Mouse (Mus musculus) midbrain, embryonic 16.5 days (tissue): ENCODE measurements at regions not wholly inside any gene's neighbourhood (a gene's known extent, or its start where the extent isn't known, plus 50 kb on each side); places are given as distances from the start of the nearest gene placed in this dataset.

ENCODE experiments used
- ATAC-seq: fragments of 200-750 bp; cut with Nextera tagmentation; 2 replicates; pipeline ENCODE4 v1.8.0; 2017; ENCODE audit warnings: moderate TSS enrichment
- H3K27ac ChIP-seq: fragments of 300-500 bp; sonication (generic); 2 replicates; pipeline ENCODE4 v1.5.1; 2014; ENCODE audit warnings: mild to moderate bottlenecking, low read length, mixed read lengths
- H3K27me3 ChIP-seq: fragments of 300-500 bp; sonication (generic); 2 replicates; pipeline ENCODE4 v1.6.1; 2014; ENCODE audit warnings: low read depth, low read length, mixed read lengths; ENCODE audit not compliant: control insufficient read depth, insufficient read depth
- H3K36me3 ChIP-seq: fragments of 300-500 bp; sonication (generic); 2 replicates; pipeline ENCODE4 v1.6.1; 2014; ENCODE audit warnings: mild to moderate bottlenecking, low read length, moderate library complexity, mixed read lengths; ENCODE audit not compliant: control insufficient read depth, insufficient read depth
- H3K4me1 ChIP-seq: fragments of 300-500 bp; sonication (generic); 2 replicates; pipeline ENCODE4 v1.6.1; 2014; ENCODE audit warnings: mild to moderate bottlenecking, low read length, mixed read lengths; ENCODE audit not compliant: control insufficient read depth, insufficient read depth
- H3K4me2 ChIP-seq: fragments of 300-500 bp; sonication (generic); 2 replicates; pipeline ENCODE4 v1.6.1; 2014; ENCODE audit warnings: mild to moderate bottlenecking, low read length, mixed read lengths
- H3K4me3 ChIP-seq: fragments of 300-500 bp; sonication (generic); 2 replicates; pipeline ENCODE4 v1.5.1; 2014; ENCODE audit warnings: low read depth, mild to moderate bottlenecking, low read length, moderate library complexity, mixed read lengths
- H3K9ac ChIP-seq: fragments of 300-500 bp; sonication (generic); 2 replicates; pipeline ENCODE4 v1.6.1; 2014; ENCODE audit warnings: low read depth, low read length, mixed read lengths
- H3K9me3 ChIP-seq: fragments of 300-500 bp; sonication (generic); replicated peaks from 2 replicates; pipeline ENCODE4 v1.6.1; 2014; ENCODE audit warnings: mild to moderate bottlenecking, low read length, mixed read lengths; ENCODE audit not compliant: control insufficient read depth, poor library complexity, severe bottlenecking
- WGBS: fragments of 180-500 bp; shearing (Covaris S2); extraction: QIAGEN DNeasy Blood & Tissue Kit; methylation state at CpG from one replicate; pipeline ENCODE4 v1.1.7; 2014; 5-methylcytosine and 5-hydroxymethylcytosine counted together

- WGBS: 78% methylated on average over 2 of the region's 2 CpGs
- Histone ChIP-seq H3K4me3 (no peak overlapping the region), H3K27ac (no peak overlapping the region), H3K9ac (no peak overlapping the region), H3K4me1 (no peaks in the 10 kb centered on the region), H3K9me3 (no peaks in the 10 kb centered on the region), H3K4me2 (no peak overlapping the region), H3K27me3 (no peaks in the 10 kb centered on the region), H3K36me3 (no peaks in the 10 kb centered on the region)
- no peak for ATAC-seq
These were observed 219.2 kb downstream of the Etaa1 start for GRCm38 (mm10) chr11:17734519-17734918.

- Histone ChIP-seq H3K4me3 (no peak overlapping the region), H3K4me2 (no peak overlapping the region), H3K27me3 (no peaks in the 10 kb centered on the region), H3K36me3 (no peaks in the 10 kb centered on the region), H3K27ac (no peak overlapping the region), H3K9me3 (no peaks in the 10 kb centered on the region), H3K9ac (no peak overlapping the region), H3K4me1 (no peaks in the 10 kb centered on the region)
- WGBS: 37% methylated on average over 5 of the region's 5 CpGs
- ATAC-seq: no peak
These were observed 214.8 kb downstream of the Etaa1 start for GRCm38 (mm10) chr11:17738879-17739278.

- ATAC-seq: no peak
These were observed 209.9 kb downstream of the Etaa1 start for GRCm38 (mm10) chr11:17743821-17744220.

GRCm38 (mm10) chr11:17750345-17750744 lies 203.3 kb downstream of the Etaa1 start:
- no peaks in the 10 kb centered on the region; the same call in 1 of the 2 replicates for H3K4me1 ChIP-seq
- no peaks in the 10 kb centered on the region for H3K9me3 ChIP-seq
- no peak overlapping the region for H3K27ac ChIP-seq
- H3K4me3 ChIP-seq: no peak overlapping the region
- no peak overlapping the region for H3K9ac ChIP-seq
- no peaks in the 10 kb centered on the region for H3K27me3 ChIP-seq
- H3K36me3 ChIP-seq: no peaks in the 10 kb centered on the region
- 12% methylated on average over 6 of the region's 6 CpGs for WGBS
- no peak overlapping the region for H3K4me2 ChIP-seq
- peak; percentile 36; the same call in 1 of the 2 replicates for ATAC-seq

More at GRCm38 (mm10) chr11:17743821-17744220, 209.9 kb downstream of the Etaa1 start:
- no peak overlapping the region for H3K4me3 ChIP-seq
- 98% methylated on average over 1 of the region's 1 CpGs for WGBS
- no peaks in the 10 kb centered on the region for H3K27me3 ChIP-seq
- no peak overlapping the region for H3K9ac ChIP-seq
- H3K36me3 ChIP-seq: no peaks in the 10 kb centered on the region
- H3K4me2 ChIP-seq: no peak overlapping the region
- no peaks in the 10 kb centered on the region for H3K9me3 ChIP-seq
- H3K27ac ChIP-seq: no peak overlapping the region
- H3K4me1 ChIP-seq: no peaks in the 10 kb centered on the region

GRCm38 (mm10) chr11:17759224-17759623 lies 194.5 kb downstream of the Etaa1 start:
- 69% methylated on average over 2 of the region's 2 CpGs for WGBS
- Histone ChIP-seq H3K27me3 (no peaks in the 10 kb centered on the region), H3K4me2 (no peak overlapping the region), H3K4me3 (no peak overlapping the region), H3K9ac (no peak overlapping the region), H3K36me3 (no peaks in the 10 kb centered on the region), H3K27ac (no peak overlapping the region), H3K9me3 (no peaks in the 10 kb centered on the region), H3K4me1 (no peaks in the 10 kb centered on the region)
- ATAC-seq: no peak

GRCm38 (mm10) chr11:17763411-17763810 lies 190.3 kb downstream of the Etaa1 start:
- no peak overlapping the region for H3K4me3 ChIP-seq
- no peaks in the 10 kb centered on the region for H3K9me3 ChIP-seq
- no peaks in the 10 kb centered on the region for H3K27me3 ChIP-seq
- no peaks in the 10 kb centered on the region for H3K36me3 ChIP-seq
- H3K4me1 ChIP-seq: no peaks in the 10 kb centered on the region
- H3K27ac ChIP-seq: no peak overlapping the region
- no peak overlapping the region for H3K4me2 ChIP-seq
- H3K9ac ChIP-seq: no peak overlapping the region
- 37% methylated on average over 1 of the region's 1 CpGs for WGBS
- ATAC-seq: no peak

- no peak for ATAC-seq
- Histone ChIP-seq H3K36me3 (no peaks in the 10 kb centered on the region), H3K4me2 (no peak overlapping the region), H3K27me3 (no peaks in the 10 kb centered on the region), H3K27ac (no peak overlapping the region), H3K9me3 (no peaks in the 10 kb centered on the region), H3K9ac (no peak overlapping the region), H3K4me1 (no peaks in the 10 kb centered on the region), H3K4me3 (no peak overlapping the region)
These were observed 189.5 kb downstream of the Etaa1 start for GRCm38 (mm10) chr11:17764146-17764545.

GRCm38 (mm10) chr11:17768345-17768759 lies 185.3 kb downstream of the Etaa1 start:
- Histone ChIP-seq H3K4me2 (no peak overlapping the region), H3K36me3 (no peaks in the 10 kb centered on the region), H3K9ac (no peak overlapping the region), H3K4me1 (no peaks in the 10 kb centered on the region), H3K4me3 (no peak overlapping the region), H3K9me3 (no peaks in the 10 kb centered on the region), H3K27me3 (no peaks in the 10 kb centered on the region), H3K27ac (no peak overlapping the region)
- no peak for ATAC-seq

GRCm38 (mm10) chr11:17768837-17769466 lies 184.7 kb downstream of the Etaa1 start:
- Histone ChIP-seq H3K4me1 (no peaks in the 10 kb centered on the region), H3K9ac (no peak overlapping the region), H3K27ac (no peak overlapping the region), H3K36me3 (no peaks in the 10 kb centered on the region), H3K4me3 (no peak overlapping the region), H3K4me2 (no peak overlapping the region), H3K9me3 (no peaks in the 10 kb centered on the region), H3K27me3 (no peaks in the 10 kb centered on the region)
- no peak for ATAC-seq
- 76% methylated on average over 4 of the region's 4 CpGs for WGBS
